Mouse (Mus musculus) adrenal gland, adult 8-10 months (tissue): ENCODE results near the gene Pigz. TPM values are rescaled to one million over a fixed set of nuclear protein-coding genes. Genes with fewer than 3 reads are reported as not detected.

Experiments used
- microRNA-seq, 2 experiments: library from miRNA; unstranded; fragments of <30 nt; microRNA quantifications; one replicate each; pipeline ENCODE4 v1.2.0; 2022
- total RNA-seq, 4 experiments: library from RNA; stranded (reverse); gene quantifications; 2 replicates each; pipeline ENCODE4 v1.2.4; 2022

Gene Pigz
- total RNA-seq, 4 experiments from 2014 or later = 0.66 to 2.1 (median 1.2) TPM

Small RNAs within 50 kb of the gene (microRNA-seq; reads per million reads assigned to microRNA genes)
- 0 reads per million in 2 experiments for gene Gm26269

Other genes with a start within 250 kb of the Pigz start
- not detected for gene Meltf, start 55.0 kb upstream of the Pigz start, total RNA-seq
- 10 to 100 TPM; 29.1 to 39.8 (median 35.2) TPM for gene 0610012G03Rik, start 14.6 kb downstream of the Pigz start, total RNA-seq
- gene Ncbp2, start 14.7 kb downstream of the Pigz start, total RNA-seq = 10 to 100 TPM; 54.1 to 65.4 (median 62.4) TPM
- 10 to 100 TPM; 23.8 to 28.2 (median 25.8) TPM for gene Senp5, start 69.4 kb downstream of the Pigz start, total RNA-seq
- 10 to 100 TPM; 54.5 to 62.5 (median 60.6) TPM for gene Pak2, start 145.5 kb downstream of the Pigz start, total RNA-seq
- gene Pigx, start 165.9 kb downstream of the Pigz start, total RNA-seq = 10 to 100 TPM; 25.3 to 39.8 (median 33.4) TPM
- gene Cep19, start 165.9 kb downstream of the Pigz start, total RNA-seq = 10 to 100 TPM; 10.3 to 19.0 (median 14.6) TPM
- 1 to 10 TPM; 5.5 to 9.9 (median 8.4) TPM for gene Nrros, start 231.7 kb downstream of the Pigz start, total RNA-seq
- gene Bex6, start 246.0 kb downstream of the Pigz start, total RNA-seq = not detected